Mouse (Mus musculus) lung, postnatal 0 days (tissue): ENCODE measurements around the gene Gcsh.

Experiments
- CTCF ChIP-seq: IDR thresholded peaks from 2 replicates; pipeline ENCODE4 v1.5.1; 2016; ENCODE audit warnings: antibody characterized with exemption, mild to moderate bottlenecking
- EP300 ChIP-seq: IDR thresholded peaks from 2 replicates; pipeline ENCODE4 v1.6.1; 2016; ENCODE audit warnings: antibody characterized with exemption, mild to moderate bottlenecking, control low read depth

DNA sequence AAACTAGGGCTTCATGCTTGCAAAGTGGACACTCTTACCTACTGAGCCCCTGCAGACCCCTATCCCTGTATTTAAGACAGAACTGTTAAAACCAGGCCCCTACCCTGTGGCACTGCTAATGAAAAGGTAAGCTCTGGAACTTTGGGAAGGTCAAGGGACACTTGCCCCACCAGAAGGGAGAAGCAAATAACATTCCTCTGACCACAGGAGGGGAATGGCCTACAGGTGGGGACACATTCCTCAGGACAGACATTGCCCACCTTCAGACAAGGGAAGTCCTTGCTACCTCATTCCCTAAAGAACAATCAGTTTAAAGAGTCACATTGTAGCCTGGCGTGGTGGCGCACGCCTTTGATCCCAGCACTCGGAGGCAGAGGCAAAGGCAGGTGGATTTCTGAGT, 24.6 kb upstream of the Gcsh start:
- TF ChIP-seq CTCF (no peak), EP300 (no peak)
